ENCODE assay signal across 8 mouse cellular contexts in genomic region chr4:47603847-47604397, GRCm38 (mm10).
A peak's percentile ranks its signal among the peaks of the same experiment; 100 is the strongest.
DNase-seq lines count a peak whose midpoint lies in the region; ATAC-seq lines count a peak whose summit lies in the region.

No protein-coding gene starts in this region.

- no peak overlapping the region for H3K4me3 ChIP-seq in forebrain, embryonic 11.5 days (ENCODE audit: low read depth, low read length)

- H3K27me3 ChIP-seq in forebrain, embryonic 11.5 days (ENCODE audit: control insufficient read depth, insufficient read depth, low read length), result no peaks in the 10 kb centered on the region

- no peak overlapping the region for H3K9ac ChIP-seq in forebrain, embryonic 11.5 days (ENCODE audit: low read length)

- no peak for ATAC-seq in forebrain, embryonic 11.5 days (replicated peaks; ENCODE audit: low FRiP score)
- ATAC-seq in monocyte, adult 5-6 weeks (replicated peaks; ENCODE audit: insufficient number of reproducible peaks, low FRiP score, low TSS enrichment, poor library complexity, severe bottlenecking), result peak; percentile 36; the same call in 1 of the 2 replicates

- peak; percentile 71 for DNase-seq in gastrocnemius, adult 18-20 months (ENCODE audit: low spot score)
- DNase-seq in gastrocnemius, postnatal 4 days (ENCODE audit: low spot score in 2 of 2), result no peak
- peak; percentile 51 to 70 for DNase-seq in adrenal gland, postnatal 36 days
- DNase-seq in forebrain, embryonic 11.5 days (ENCODE audit: low spot score), result peak; percentile 57
- DNase-seq in heart, postnatal 10 days, result peak; percentile 70 to 76
- DNase-seq in kidney, postnatal 4 days, result peak; percentile 44 to 61
- no peak for DNase-seq in c-Kit-positive CD71-positive TER-119-positive erythroid progenitor cells, embryonic 14.5 days (ENCODE audit: low spot score)

- no peaks in the 10 kb centered on the region for H3K36me3 ChIP-seq in forebrain, embryonic 11.5 days (ENCODE audit: control insufficient read depth, insufficient read depth, low read length)

- H3K27ac ChIP-seq in forebrain, embryonic 11.5 days (ENCODE audit: low read depth, low read length), result no peak overlapping the region

- 56% methylated on average over 14 of the region's 14 CpGs for WGBS in forebrain, embryonic 11.5 days

- no peaks in the 10 kb centered on the region for H3K9me3 ChIP-seq in forebrain, embryonic 11.5 days (ENCODE audit: control insufficient read depth, low read length)

- H3K4me1 ChIP-seq in forebrain, embryonic 11.5 days (replicated peaks; ENCODE audit: control insufficient read depth, insufficient read depth, low read length), result 0 out of 2 replicates have a peak, but pooled peaks cover 3% of the 10 kb centered on the region

- intact Hi-C loops in heart, postnatal 10 days (cut with DNase I), result no loop called here

- peak overlapping the region; percentile 8; the same call in 1 of the 2 replicates for H3K4me2 ChIP-seq in forebrain, embryonic 11.5 days (ENCODE audit: low read depth, low read length, severe bottlenecking)

Comparison
In these comparisons a context has a peak if more than half of its experiments do, and no peak if none do; other contexts are left out.
1. DNase-seq: peak in gastrocnemius, adult 18-20 months (single experiment), adrenal gland, postnatal 36 days (2 of 2), forebrain, embryonic 11.5 days (single experiment), heart, postnatal 10 days (2 of 2) and kidney, postnatal 4 days (2 of 2); none in gastrocnemius, postnatal 4 days (0 of 2) and c-Kit-positive CD71-positive TER-119-positive erythroid progenitor cells, embryonic 14.5 days (single experiment).